Mouse (Mus musculus): ENCODE measurements around the gene Hist1h2ab. TPM values are rescaled to one million over a fixed set of nuclear protein-coding genes. Genes with fewer than 3 reads are reported as not detected.
A peak's percentile ranks its signal among the peaks of the same experiment; 100 is the strongest.

Gene Hist1h2ab
- polyA plus RNA-seq, 1 experiment = 8.4 TPM

GRCm38 (mm10) chr13:23752742-23753172 lies 1.8 kb downstream of the Hist1h2ab start:
- H3K4me3 ChIP-seq (ENCODE audit: insufficient read depth, low read length) = peak overlapping the region; percentile 58
- no peak for TF ChIP-seq POLR2A (IDR thresholded peaks at IDR 0.05; ENCODE audit: borderline replicate concordance, low read depth, low read length)
- no peak for TF ChIP-seq CTCF (IDR thresholded peaks at IDR 0.05; ENCODE audit: low read depth, low read length)
- peaks cover 20% of the 10 kb centered on the region for H3K4me1 ChIP-seq (ENCODE audit: control insufficient read depth, insufficient read depth, low read length)
- H3K27ac ChIP-seq (ENCODE audit: insufficient read depth, low read depth, low read length) = peak overlapping the region; percentile 80

- no peak overlapping the region for H3K4me3 ChIP-seq (ENCODE audit: insufficient read depth, low read length)
- no peak for TF ChIP-seq CTCF (IDR thresholded peaks at IDR 0.05; ENCODE audit: low read depth, low read length)
- no peak for TF ChIP-seq POLR2A (IDR thresholded peaks at IDR 0.05; ENCODE audit: borderline replicate concordance, low read depth, low read length)
- H3K4me1 ChIP-seq (ENCODE audit: control insufficient read depth, insufficient read depth, low read length) = peaks cover 16% of the 10 kb centered on the region
- peak overlapping the region; percentile 26; the same call in 1 of the 2 replicates for H3K27ac ChIP-seq (ENCODE audit: insufficient read depth, low read depth, low read length)
Observed at GRCm38 (mm10) chr13:23753314-23754078, 2.6 kb downstream of the Hist1h2ab start.

GRCm38 (mm10) chr13:23755000-23755399 lies 4.1 kb downstream of the Hist1h2ab start:
- Histone ChIP-seq H3K4me1 (ENCODE audit: control insufficient read depth, insufficient read depth, low read length) (peaks cover 11% of the 10 kb centered on the region), H3K27ac (ENCODE audit: insufficient read depth, low read depth, low read length) (peak overlapping the region; percentile 43), H3K4me3 (ENCODE audit: insufficient read depth, low read length) (no peak overlapping the region)
- TF ChIP-seq POLR2A (IDR thresholded peaks at IDR 0.05; ENCODE audit: borderline replicate concordance, low read depth, low read length) = no peak
- no peak for TF ChIP-seq CTCF (IDR thresholded peaks at IDR 0.05; ENCODE audit: low read depth, low read length)

DNA sequence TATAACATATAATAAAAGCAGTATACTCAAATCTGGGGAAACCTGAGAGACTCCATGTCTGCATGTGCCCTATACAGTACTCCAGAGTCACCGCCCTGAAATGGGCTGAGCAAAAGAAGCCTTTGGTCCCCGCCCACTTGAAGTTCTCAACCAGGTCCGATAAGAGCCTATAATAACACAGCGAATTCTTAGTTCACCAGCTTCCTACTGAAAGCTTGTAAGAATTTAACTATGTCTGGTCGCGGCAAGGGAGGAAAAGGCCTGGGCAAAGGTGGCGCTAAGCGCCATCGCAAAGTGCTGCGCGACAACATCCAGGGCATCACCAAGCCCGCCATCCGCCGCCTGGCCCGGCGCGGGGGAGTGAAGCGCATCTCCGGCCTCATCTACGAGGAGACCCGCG lies 5.9 kb downstream of the Hist1h2ab start, which contains the start of gene Hist1h4b:
Gene Hist1h4b, plus strand, starts transcription at position 224 of the 400 bp plus-strand sequence.
- Histone ChIP-seq H3K4me3 (ENCODE audit: insufficient read depth, low read length) (peak within 1 kb of the TSS; percentile 48), H3K4me1 (ENCODE audit: control insufficient read depth, insufficient read depth, low read length) (peaks cover 14% of the 10 kb centered on the region), H3K27ac (ENCODE audit: insufficient read depth, low read depth, low read length) (peak within 1 kb of the TSS; percentile 57)
- no peak for TF ChIP-seq CTCF (IDR thresholded peaks at IDR 0.05; ENCODE audit: low read depth, low read length)
- peak; percentile 57; the same call in 1 of the 2 replicates for TF ChIP-seq POLR2A (IDR thresholded peaks at IDR 0.05; ENCODE audit: borderline replicate concordance, low read depth, low read length)

- peaks cover 14% of the 10 kb centered on the region for H3K4me1 ChIP-seq (ENCODE audit: control insufficient read depth, insufficient read depth, low read length)
- peak overlapping the region; percentile 48 for H3K4me3 ChIP-seq (ENCODE audit: insufficient read depth, low read length)
- no peak for TF ChIP-seq POLR2A (IDR thresholded peaks at IDR 0.05; ENCODE audit: borderline replicate concordance, low read depth, low read length)
- no peak for TF ChIP-seq CTCF (IDR thresholded peaks at IDR 0.05; ENCODE audit: low read depth, low read length)
- H3K27ac ChIP-seq (ENCODE audit: insufficient read depth, low read depth, low read length) = peak overlapping the region; percentile 57
Observed at GRCm38 (mm10) chr13:23757211-23757773, 6.4 kb downstream of the Hist1h2ab start.

DNA sequence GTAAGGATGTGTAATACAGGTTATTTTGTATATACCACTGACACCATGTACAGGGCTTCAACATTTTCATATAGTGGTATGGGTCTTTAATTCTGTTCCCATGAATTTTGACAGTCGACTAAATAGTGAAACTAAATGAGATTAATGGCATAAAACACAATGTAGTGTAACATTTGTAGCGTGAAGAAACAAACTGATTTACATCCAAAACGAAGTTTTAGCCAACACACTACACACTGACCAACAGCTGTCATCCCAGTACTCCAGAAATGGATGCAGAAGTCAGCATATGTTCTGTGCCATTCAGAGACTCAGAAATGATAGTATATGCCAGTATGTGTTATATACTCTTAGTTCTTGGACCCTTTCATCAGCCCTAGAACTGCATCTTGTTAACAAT lies 7.0 kb downstream of the Hist1h2ab start:
- H3K4me1 ChIP-seq (ENCODE audit: control insufficient read depth, insufficient read depth, low read length) = peaks cover 17% of the 10 kb centered on the region
- TF ChIP-seq POLR2A (IDR thresholded peaks at IDR 0.05; ENCODE audit: borderline replicate concordance, low read depth, low read length) (no peak), CTCF (IDR thresholded peaks at IDR 0.05; ENCODE audit: low read depth, low read length) (no peak)
- H3K27ac ChIP-seq (ENCODE audit: insufficient read depth, low read depth, low read length) = no peak overlapping the region
- no peak overlapping the region for H3K4me3 ChIP-seq (ENCODE audit: insufficient read depth, low read length)

- TF ChIP-seq CTCF (IDR thresholded peaks at IDR 0.05; ENCODE audit: low read depth, low read length) = no peak
- Histone ChIP-seq H3K4me3 (ENCODE audit: insufficient read depth, low read length) (no peak overlapping the region), H3K4me1 (ENCODE audit: control insufficient read depth, insufficient read depth, low read length) (peaks cover 25% of the 10 kb centered on the region), H3K27ac (ENCODE audit: insufficient read depth, low read depth, low read length) (no peak overlapping the region)
Observed at GRCm38 (mm10) chr13:23759251-23759771, 8.4 kb downstream of the Hist1h2ab start.

- TF ChIP-seq POLR2A (IDR thresholded peaks at IDR 0.05; ENCODE audit: borderline replicate concordance, low read depth, low read length) = no peak
- H3K4me3 ChIP-seq (ENCODE audit: insufficient read depth, low read length) = peak overlapping the region; percentile 58; the same call in 1 of the 2 replicates
- H3K27ac ChIP-seq (ENCODE audit: insufficient read depth, low read depth, low read length) = peak overlapping the region; percentile 40
- H3K4me1 ChIP-seq (ENCODE audit: control insufficient read depth, insufficient read depth, low read length) = peaks cover 29% of the 10 kb centered on the region
Observed at GRCm38 (mm10) chr13:23759916-23760239, 9.0 kb downstream of the Hist1h2ab start.

- Histone ChIP-seq H3K4me1 (ENCODE audit: control insufficient read depth, insufficient read depth, low read length) (peaks cover 25% of the 10 kb centered on the region), H3K27ac (ENCODE audit: insufficient read depth, low read depth, low read length) (peak overlapping the region; percentile 40), H3K4me3 (ENCODE audit: insufficient read depth, low read length) (peak overlapping the region; percentile 58)
- no peak for TF ChIP-seq CTCF (IDR thresholded peaks at IDR 0.05; ENCODE audit: low read depth, low read length)
- no peak for TF ChIP-seq POLR2A (IDR thresholded peaks at IDR 0.05; ENCODE audit: borderline replicate concordance, low read depth, low read length)
Observed at GRCm38 (mm10) chr13:23760240-23760971, 9.5 kb downstream of the Hist1h2ab start.
